Mouse (Mus musculus): ENCODE measurements around the gene Lrrc8c. TPM values are rescaled to one million over a fixed set of nuclear protein-coding genes. Genes with fewer than 3 reads are reported as not detected.

Gene Lrrc8c
- total and polyA plus RNA-seq, 3 experiments = 10.1 to 70.0 (median 50.6) TPM

DNA sequence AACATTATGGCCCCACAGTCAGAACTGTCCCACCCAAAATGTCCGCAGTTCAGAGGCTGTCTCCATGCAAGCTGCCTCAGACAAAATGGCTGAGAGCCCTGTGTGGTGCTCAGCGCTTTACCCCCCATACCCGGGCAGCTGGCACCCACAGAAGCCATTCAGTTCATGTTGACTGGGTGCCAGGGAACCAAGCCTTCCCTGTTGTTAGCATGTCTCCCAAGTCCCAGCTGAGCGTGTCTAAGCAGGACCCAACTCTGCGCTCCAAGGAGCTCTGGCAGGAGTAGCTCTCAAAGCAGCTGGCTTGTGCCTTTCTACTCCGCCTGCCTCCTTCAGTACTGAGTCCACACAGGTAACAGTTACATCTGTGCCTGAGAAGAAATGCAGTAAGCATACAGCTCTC is 34.9 kb upstream of the Lrrc8c start:
- no peaks in the 10 kb centered on the region for H3K4me1 ChIP-seq (ENCODE audit: insufficient read depth, low read depth, low read length)
- H3K4me3 ChIP-seq (ENCODE audit: low read depth, low read length) = no peak overlapping the region
- ATAC-seq (ENCODE audit: extremely low read depth, insufficient number of reproducible peaks, low FRiP score, poor library complexity, severe bottlenecking) = no peak
- no peaks in the 10 kb centered on the region for H3K27me3 ChIP-seq (ENCODE audit: insufficient read depth, low read length)
- H3K9me3 ChIP-seq (replicated peaks) = no peaks in the 10 kb centered on the region
- no peak for TF ChIP-seq GATA1 (IDR thresholded peaks at IDR 0.05; ENCODE audit: borderline replicate concordance, low read length)
- no peak for TF ChIP-seq POLR2AphosphoS5 (IDR thresholded peaks at IDR 0.05; ENCODE audit: insufficient replicate concordance, low read depth, low read length)
- no peak for TF ChIP-seq TAL1 (conservative IDR thresholded peaks at IDR 0.05; ENCODE audit: low read depth, low read length)
- no peak for TF ChIP-seq CTCF (IDR thresholded peaks at IDR 0.05; ENCODE audit: low read depth, low read length)
- no peak for TF ChIP-seq GATA2 (IDR thresholded peaks at IDR 0.05; ENCODE audit: borderline replicate concordance, low read depth, low read length)
- peaks cover 86% of the 10 kb centered on the region for H3K36me3 ChIP-seq (replicated peaks)
- no peak for DNase-seq (ENCODE audit: low spot score)

DNA sequence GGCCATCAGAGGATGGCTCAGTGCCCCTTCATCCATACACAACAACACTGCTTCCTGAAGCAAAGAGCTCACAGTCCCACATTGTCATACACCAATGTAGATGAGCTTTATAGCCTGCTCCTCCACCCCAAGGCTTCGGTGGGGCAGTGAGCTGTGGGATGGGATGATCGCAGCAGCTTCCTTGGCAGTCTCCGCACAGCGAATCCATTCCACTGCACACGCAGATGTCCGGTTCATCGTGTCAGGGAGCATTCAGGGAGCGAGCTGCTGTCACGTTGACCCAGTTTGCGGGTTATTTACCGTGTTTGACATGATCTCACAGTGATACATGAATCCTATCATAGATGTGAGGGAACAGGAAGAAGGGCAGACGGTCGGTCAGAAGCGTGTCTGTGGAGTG is 34.3 kb upstream of the Lrrc8c start:
- Histone ChIP-seq H3K9me3 (replicated peaks) (no peaks in the 10 kb centered on the region), H3K4me3 (ENCODE audit: low read depth, low read length) (no peak overlapping the region; the same call in 1 of the 2 replicates), H3K36me3 (replicated peaks) (peaks cover 80% of the 10 kb centered on the region), H3K27me3 (ENCODE audit: insufficient read depth, low read length) (no peaks in the 10 kb centered on the region), H3K4me1 (ENCODE audit: insufficient read depth, low read depth, low read length) (no peaks in the 10 kb centered on the region)
- no peak for TF ChIP-seq CTCF (IDR thresholded peaks at IDR 0.05; ENCODE audit: low read depth, low read length)
- TF ChIP-seq TAL1 (conservative IDR thresholded peaks at IDR 0.05; ENCODE audit: low read depth, low read length) = no peak
- TF ChIP-seq GATA1 (IDR thresholded peaks at IDR 0.05; ENCODE audit: borderline replicate concordance, low read length) = no peak
- no peak for TF ChIP-seq POLR2AphosphoS5 (IDR thresholded peaks at IDR 0.05; ENCODE audit: insufficient replicate concordance, low read depth, low read length)
- TF ChIP-seq GATA2 (IDR thresholded peaks at IDR 0.05; ENCODE audit: borderline replicate concordance, low read depth, low read length) = no peak
- no peak for ATAC-seq (ENCODE audit: extremely low read depth, insufficient number of reproducible peaks, low FRiP score, poor library complexity, severe bottlenecking)
- DNase-seq (ENCODE audit: low spot score) = no peak

- DNase-seq (ENCODE audit: low spot score) = no peak
- peaks cover 58% of the 10 kb centered on the region for H3K36me3 ChIP-seq (replicated peaks)
- no peak for ATAC-seq (ENCODE audit: extremely low read depth, insufficient number of reproducible peaks, low FRiP score, poor library complexity, severe bottlenecking)
These were observed 29.0 kb upstream of the Lrrc8c start for GRCm38 (mm10) chr5:105490211-105490610.

DNA sequence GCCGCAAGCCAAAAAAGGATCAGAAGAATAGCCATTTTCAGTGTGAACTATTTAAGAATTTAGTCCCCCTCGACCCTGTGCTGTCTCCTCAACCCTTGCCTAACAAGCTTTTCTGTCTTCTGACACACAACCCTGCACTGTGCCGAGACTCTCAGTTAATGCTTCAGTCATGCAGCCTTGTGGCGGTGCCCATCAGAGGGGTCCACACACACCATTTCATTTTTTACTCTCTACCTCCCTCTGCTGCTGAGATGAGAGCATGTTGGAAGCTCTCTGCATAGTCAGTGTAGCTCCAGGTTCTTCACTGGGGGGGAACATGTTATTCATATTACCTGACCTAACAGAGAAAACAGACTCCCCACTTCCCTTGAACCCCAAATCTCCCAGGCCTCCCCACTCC is 27.8 kb upstream of the Lrrc8c start:
- peaks cover 46% of the 10 kb centered on the region for H3K36me3 ChIP-seq (replicated peaks)
- no peaks in the 10 kb centered on the region for H3K27me3 ChIP-seq (ENCODE audit: insufficient read depth, low read length)
- H3K9me3 ChIP-seq (replicated peaks) = no peaks in the 10 kb centered on the region
- H3K4me3 ChIP-seq (ENCODE audit: low read depth, low read length) = no peak overlapping the region
- ATAC-seq (ENCODE audit: extremely low read depth, insufficient number of reproducible peaks, low FRiP score, poor library complexity, severe bottlenecking) (no peak), DNase-seq (ENCODE audit: low spot score) (peak; percentile 18)
- TF ChIP-seq GATA1 (IDR thresholded peaks at IDR 0.05; ENCODE audit: borderline replicate concordance, low read length) (no peak), TAL1 (conservative IDR thresholded peaks at IDR 0.05; ENCODE audit: low read depth, low read length) (no peak), GATA2 (IDR thresholded peaks at IDR 0.05; ENCODE audit: borderline replicate concordance, low read depth, low read length) (no peak), CTCF (IDR thresholded peaks at IDR 0.05; ENCODE audit: low read depth, low read length) (no peak), POLR2AphosphoS5 (IDR thresholded peaks at IDR 0.05; ENCODE audit: insufficient replicate concordance, low read depth, low read length) (no peak)
- peaks cover 12% of the 10 kb centered on the region for H3K4me1 ChIP-seq (ENCODE audit: insufficient read depth, low read depth, low read length)

More at GRCm38 (mm10) chr5:105490211-105490610, 29.0 kb upstream of the Lrrc8c start:
- H3K27me3 ChIP-seq (ENCODE audit: insufficient read depth, low read length) = no peaks in the 10 kb centered on the region
- H3K4me3 ChIP-seq (ENCODE audit: low read depth, low read length) = no peak overlapping the region
- H3K4me1 ChIP-seq (ENCODE audit: insufficient read depth, low read depth, low read length) = peaks cover 8% of the 10 kb centered on the region
- H3K9me3 ChIP-seq (replicated peaks) = no peaks in the 10 kb centered on the region
- TF ChIP-seq CTCF (IDR thresholded peaks at IDR 0.05; ENCODE audit: low read depth, low read length) (no peak), GATA2 (IDR thresholded peaks at IDR 0.05; ENCODE audit: borderline replicate concordance, low read depth, low read length) (no peak), POLR2AphosphoS5 (IDR thresholded peaks at IDR 0.05; ENCODE audit: insufficient replicate concordance, low read depth, low read length) (no peak), TAL1 (conservative IDR thresholded peaks at IDR 0.05; ENCODE audit: low read depth, low read length) (no peak), GATA1 (IDR thresholded peaks at IDR 0.05; ENCODE audit: borderline replicate concordance, low read length) (no peak)

GRCm38 (mm10) chr5:105492367-105493246 is 26.6 kb upstream of the Lrrc8c start:
- DNase-seq (ENCODE audit: low spot score) (no peak), ATAC-seq (ENCODE audit: extremely low read depth, insufficient number of reproducible peaks, low FRiP score, poor library complexity, severe bottlenecking) (no peak; the same call in 1 of the 2 replicates)
- Histone ChIP-seq H3K4me1 (ENCODE audit: insufficient read depth, low read depth, low read length) (peaks cover 12% of the 10 kb centered on the region), H3K9me3 (replicated peaks) (no peaks in the 10 kb centered on the region), H3K4me3 (ENCODE audit: low read depth, low read length) (no peak overlapping the region), H3K36me3 (replicated peaks) (peaks cover 38% of the 10 kb centered on the region), H3K27me3 (ENCODE audit: insufficient read depth, low read length) (peaks cover 4% of the 10 kb centered on the region; the same call in 1 of the 2 replicates)
- no peak for TF ChIP-seq TAL1 (conservative IDR thresholded peaks at IDR 0.05; ENCODE audit: low read depth, low read length)
- TF ChIP-seq POLR2AphosphoS5 (IDR thresholded peaks at IDR 0.05; ENCODE audit: insufficient replicate concordance, low read depth, low read length) = no peak

DNA sequence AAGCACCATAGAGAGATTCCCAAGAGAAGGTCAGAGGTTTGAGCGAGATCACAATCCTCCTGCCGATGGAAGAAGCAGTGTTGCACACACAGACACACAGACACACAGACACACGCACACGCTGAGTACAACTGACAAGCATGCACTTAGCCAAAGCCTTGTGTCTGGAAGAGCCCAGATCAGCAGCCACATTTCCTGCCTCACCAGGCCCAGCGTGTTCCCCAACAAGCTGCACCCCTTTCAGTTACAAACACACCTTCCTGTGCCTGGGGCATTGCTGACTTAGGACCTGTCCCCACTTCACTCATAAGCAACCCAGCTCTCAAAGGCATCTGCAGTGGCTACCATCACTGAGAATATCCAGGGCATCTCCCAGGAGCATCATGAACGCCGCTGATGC is 25.8 kb upstream of the Lrrc8c start:
- H3K27me3 ChIP-seq (ENCODE audit: insufficient read depth, low read length) = peaks cover 4% of the 10 kb centered on the region
- peaks cover 34% of the 10 kb centered on the region for H3K36me3 ChIP-seq (replicated peaks)
- no peak overlapping the region for H3K4me3 ChIP-seq (ENCODE audit: low read depth, low read length)
- TF ChIP-seq POLR2AphosphoS5 (IDR thresholded peaks at IDR 0.05; ENCODE audit: insufficient replicate concordance, low read depth, low read length) (no peak), GATA2 (IDR thresholded peaks at IDR 0.05; ENCODE audit: borderline replicate concordance, low read depth, low read length) (no peak), TAL1 (conservative IDR thresholded peaks at IDR 0.05; ENCODE audit: low read depth, low read length) (no peak), CTCF (IDR thresholded peaks at IDR 0.05; ENCODE audit: low read depth, low read length) (no peak), GATA1 (IDR thresholded peaks at IDR 0.05; ENCODE audit: borderline replicate concordance, low read length) (no peak)
- H3K4me1 ChIP-seq (ENCODE audit: insufficient read depth, low read depth, low read length) = peaks cover 12% of the 10 kb centered on the region
- DNase-seq (ENCODE audit: low spot score) (no peak), ATAC-seq (ENCODE audit: extremely low read depth, insufficient number of reproducible peaks, low FRiP score, poor library complexity, severe bottlenecking) (no peak)
- no peaks in the 10 kb centered on the region for H3K9me3 ChIP-seq (replicated peaks)

Data from G1E (cell line).